Mouse (Mus musculus) liver, adult (tissue): Measurements from ENCODE around the gene Bsdc1.
A peak's percentile ranks its signal among the peaks of the same experiment; 100 is the strongest.

Experiments used
- GATA4 ChIP-seq: IDR thresholded peaks from 2 replicates; pipeline ENCODE4 v1.6.1; 2014; ENCODE audit warnings: mild to moderate bottlenecking, low read length; ENCODE audit not compliant: insufficient replicate concordance

The Bsdc1 gene

DNA sequence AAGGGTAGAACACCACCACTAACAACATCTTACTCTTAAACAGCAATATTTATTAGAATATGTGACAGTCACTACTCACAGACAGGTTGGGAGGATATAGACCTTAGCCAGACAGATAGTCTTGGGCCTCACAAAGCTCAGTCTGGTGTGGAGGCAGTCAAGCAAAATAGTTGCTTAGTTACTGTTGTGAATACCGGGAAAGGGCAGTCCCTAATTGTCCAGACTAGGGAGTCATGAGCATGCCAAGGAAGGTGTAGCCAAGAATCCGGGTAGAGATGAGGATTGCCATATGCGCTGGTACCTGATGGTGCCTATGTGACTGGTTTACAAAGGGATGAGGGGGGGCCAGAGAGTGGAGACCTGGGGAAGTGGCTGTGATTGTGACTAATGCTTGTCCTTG lies 737 bp downstream of the Bsdc1 start:
- TF ChIP-seq GATA4, result no peak

DNA sequence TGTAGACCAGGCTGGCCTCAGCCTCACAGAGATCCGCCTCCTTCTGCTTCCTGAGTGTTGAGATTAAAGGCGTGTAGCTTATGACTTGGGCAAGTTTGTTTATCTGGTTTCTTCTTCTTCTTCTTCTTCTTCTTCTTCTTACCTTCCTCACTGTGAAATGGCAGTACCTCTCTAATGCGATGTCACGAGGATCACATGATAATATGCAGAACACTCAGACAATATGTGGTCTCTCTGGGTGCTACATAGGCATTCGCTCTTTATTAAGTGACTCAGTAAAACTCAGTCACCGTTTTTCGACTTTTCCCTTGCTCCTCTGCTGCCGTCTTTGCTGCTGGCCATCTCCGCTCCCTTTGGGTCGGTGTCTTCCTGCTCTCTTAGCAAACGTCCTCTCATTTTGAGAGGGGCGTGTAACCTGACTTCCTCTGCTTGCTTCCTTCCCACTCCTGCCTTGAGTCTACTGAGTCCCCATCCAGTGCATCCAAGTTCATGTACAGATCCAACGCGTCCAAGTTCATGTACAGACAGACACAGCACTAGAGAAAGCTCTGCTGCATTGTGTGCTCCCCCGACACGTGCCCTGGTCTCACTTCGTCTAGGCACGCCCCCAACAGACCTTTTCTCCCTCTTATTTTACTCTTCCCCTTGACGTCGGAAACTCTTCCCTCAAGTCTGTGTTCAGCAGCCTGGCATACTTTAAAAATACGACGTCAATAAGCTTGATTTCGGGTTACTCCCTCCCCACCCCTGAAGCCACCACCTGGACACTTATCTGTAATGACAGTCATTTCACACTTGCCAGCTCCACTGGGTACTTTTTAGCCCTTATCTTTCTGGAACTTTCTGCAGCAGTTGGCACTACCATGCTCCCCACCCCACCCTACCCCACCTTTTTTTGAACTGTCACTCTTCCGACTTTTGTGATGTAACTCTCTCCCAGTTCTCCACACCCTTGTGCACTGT lies 2.0 kb downstream of the Bsdc1 start:
- TF ChIP-seq GATA4, result no peak

DNA sequence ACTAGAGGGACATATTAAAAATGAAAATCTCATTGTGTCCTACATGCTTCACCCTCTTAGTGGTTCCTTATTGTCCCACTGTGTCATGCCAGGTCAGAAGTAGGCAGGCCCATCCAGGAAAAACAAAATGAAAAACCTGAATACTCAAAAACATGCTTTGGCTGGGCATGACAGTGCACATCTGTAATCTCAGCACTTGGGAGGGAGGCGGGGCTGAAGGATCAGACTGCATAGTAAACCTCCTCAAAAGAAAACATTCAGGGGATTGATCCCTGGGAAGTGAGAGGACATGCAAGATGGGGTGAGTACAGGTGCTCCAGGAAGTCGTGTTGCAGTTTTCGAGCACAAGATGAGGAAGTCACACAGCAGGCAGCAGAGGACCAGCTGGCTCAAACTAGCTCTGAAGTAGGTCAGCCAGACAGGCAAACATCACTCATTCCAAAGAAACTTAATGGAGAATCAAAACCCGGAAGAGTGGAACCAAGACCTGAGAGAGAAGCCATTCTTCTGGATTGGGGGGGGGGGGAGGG lies 3.0 kb downstream of the Bsdc1 start:
- TF ChIP-seq GATA4, result no peak

DNA sequence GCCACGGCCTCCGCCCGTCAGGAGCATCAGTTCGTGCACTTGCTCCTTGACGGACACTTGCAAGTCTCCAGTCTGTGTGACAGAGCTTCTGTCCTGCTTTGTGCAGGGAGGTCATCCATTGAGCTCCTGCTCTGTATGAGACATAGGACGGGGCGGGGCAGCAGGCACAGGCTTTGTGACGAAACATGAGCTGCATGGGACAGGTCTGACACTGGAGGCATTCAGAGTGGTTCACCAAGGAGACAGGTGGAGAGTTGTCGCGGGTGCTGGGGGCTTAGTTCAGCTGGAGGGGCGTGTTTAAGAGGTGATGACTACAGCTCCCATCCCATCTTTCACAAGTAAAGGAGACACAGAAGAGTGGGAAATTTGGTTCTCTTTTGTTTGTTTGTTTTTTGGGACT lies 14.7 kb downstream of the Bsdc1 start:
- TF ChIP-seq GATA4, result no peak

DNA sequence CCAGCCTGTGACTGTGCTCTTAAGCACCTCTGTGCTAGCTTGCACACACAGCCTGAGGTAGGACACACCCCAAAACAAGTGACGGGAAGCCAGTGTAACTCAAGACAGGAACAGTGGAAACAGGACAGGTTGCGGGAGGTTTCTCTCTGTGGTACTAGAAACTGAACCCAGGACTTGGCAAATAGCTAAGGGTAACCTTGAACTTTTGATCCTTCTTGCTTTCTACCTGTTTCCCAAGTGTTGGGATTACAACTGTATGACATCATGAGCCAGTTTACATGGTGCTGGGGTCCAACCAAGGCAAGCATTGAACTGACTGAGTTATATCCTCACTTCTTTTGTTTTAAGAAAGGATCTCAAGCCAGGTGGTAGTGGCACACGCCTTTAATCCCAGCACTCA lies 18.5 kb downstream of the Bsdc1 start:
- no peak for TF ChIP-seq GATA4

DNA sequence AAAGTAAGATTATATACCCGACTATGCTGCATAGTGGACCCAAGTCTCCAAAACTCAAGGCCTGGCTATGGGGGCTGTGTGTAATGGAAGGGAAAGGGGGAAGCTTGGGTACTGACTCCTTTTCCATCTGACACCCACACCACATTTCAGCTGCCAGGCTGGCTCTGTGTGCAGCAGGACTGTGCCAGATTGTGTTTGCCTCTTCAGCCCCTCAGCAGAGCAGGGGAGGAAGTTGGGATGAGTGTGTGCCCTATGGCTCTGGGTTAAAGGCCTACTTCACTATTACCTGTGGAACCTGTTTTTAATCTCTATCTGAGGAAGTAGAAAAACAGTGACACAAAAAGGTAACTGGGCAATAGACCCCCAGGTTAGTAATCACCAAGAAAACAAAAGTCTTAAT lies 19.7 kb downstream of the Bsdc1 start:
- TF ChIP-seq GATA4, result no peak

DNA sequence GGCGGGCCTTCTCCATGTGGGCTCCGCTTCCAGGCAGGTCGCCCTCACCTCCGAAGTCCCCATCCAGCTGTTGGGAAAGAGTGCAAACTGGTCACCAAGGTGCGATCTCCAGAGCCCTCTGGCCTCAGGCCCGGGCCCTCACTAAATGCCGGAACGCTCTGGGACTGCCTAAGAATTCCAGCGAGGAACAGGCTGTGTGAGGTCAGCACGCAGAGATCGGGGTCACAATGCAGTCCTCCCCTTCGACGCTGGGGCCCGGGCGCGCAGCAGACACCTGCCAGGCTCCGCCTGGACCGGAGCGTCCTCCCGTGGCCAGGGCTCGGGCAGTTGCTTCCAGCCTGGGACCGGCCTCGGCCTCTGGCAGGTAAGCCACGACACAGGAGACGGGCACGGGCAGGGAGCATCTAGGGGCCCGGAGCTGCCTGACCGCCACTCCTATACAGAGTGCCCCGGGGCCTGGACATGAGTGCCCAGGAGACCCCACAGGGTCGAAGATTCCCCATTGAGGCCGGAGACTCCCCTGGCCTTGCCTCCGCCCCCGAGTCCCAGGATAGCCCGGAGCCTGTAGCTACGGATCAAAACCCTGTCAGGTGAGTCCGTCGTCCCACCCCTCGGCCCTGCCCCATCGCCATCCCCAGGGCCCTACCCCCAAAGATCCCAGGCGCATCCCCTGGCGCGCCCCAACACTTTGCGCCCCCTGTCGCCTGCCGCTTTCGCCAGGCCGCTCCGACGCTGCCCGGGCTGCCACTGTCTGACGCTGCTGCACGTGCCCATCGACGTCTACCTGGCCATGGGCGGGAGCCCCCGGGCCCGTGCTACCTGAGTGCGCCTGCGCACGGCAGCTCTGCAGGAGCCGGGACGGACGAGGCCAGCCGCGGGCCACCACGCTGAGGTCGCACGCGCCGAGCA lies 29.8 kb downstream of the Bsdc1 start, which contains the start of the genes Tssk3 and Fam229a:
TSS of gene Tssk3 (minus strand) at position 51 of the 909 bp plus-strand sequence.
TSS of gene Fam229a (plus strand) at position 219 of the 909 bp plus-strand sequence.
- TF ChIP-seq GATA4, result no peak

DNA sequence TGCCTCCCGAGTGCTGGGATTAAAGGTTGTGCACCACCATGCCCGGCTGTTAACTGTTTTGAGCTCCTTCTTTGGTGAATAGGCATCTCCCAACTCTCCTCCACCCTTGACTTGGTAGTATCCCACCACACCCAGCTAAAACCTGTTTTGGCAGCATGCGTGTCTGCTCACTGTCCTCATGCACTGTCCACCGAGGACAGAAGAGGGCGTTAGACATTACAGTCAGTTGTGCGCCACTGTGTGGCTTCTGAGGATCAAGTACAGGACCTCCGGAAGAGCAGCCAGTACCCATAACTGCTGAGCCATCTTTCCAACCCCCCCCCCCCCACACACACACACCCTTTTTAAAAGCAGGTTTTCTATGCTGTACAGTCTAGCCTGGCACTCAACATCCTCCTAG lies 33.3 kb downstream of the Bsdc1 start:
- no peak for TF ChIP-seq GATA4

DNA sequence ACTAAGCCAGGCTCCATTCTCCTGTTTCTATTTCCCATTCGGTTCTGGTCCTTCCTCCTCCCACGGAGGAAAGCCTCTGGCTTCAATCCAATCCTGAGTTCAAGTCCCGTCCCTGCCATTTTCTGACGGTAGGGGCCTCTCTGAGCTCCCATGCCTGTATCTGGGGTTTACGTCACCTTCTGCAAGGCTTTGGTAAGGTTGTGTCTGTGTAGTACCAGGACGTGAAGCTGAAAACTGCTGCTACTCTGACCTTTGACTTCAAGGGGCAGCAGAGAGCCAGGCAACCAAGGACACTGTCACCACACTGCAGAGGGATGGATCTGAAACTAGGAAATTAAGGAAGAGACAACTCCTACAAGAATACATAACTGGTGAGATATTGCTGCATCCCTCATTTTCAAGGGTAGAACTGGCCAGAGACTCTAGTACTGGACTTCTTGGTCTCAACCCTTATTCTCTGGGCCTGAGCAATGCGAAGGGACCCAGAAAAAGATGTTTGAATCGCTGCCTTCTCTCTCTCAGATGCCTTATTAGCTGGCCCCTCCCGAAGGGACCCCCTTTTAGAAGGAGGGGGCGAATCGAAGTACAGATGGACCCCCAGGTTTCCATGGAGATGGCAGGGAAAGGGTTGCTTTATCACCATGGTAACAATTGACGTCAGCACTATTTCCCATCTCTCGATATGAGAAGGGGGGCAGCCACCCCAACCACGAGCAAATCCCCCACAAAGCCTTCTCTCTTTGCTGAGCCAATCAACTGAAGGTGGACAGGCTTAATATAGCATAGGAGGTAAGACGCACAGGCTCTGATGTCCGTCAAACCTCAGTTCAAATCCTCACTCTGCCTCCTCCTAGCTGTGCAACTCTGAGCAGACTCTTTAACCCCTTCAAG lies 34.5 kb downstream of the Bsdc1 start:
- no peak for TF ChIP-seq GATA4

DNA sequence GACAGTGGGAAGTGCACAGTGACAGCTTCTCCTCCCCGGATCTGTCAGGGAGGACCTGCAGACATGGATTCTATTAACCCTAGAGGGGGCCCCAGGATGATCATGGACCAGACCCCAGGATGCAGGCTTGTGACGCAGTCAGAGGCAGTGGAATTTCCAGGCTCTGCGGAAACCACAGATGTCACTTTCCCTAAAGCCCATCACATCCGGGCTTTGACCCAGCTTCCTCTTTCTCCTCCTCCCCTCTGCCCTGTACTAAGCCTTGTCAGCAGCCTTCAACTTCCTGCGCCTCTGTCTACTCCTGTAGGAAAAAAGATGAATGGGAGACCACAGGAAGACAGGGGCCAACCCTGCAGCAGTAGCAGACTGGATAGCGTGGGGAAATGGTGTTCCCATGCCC lies 35.2 kb downstream of the Bsdc1 start:
- TF ChIP-seq GATA4, result peak; percentile 56; the same call in 1 of the 2 replicates

DNA sequence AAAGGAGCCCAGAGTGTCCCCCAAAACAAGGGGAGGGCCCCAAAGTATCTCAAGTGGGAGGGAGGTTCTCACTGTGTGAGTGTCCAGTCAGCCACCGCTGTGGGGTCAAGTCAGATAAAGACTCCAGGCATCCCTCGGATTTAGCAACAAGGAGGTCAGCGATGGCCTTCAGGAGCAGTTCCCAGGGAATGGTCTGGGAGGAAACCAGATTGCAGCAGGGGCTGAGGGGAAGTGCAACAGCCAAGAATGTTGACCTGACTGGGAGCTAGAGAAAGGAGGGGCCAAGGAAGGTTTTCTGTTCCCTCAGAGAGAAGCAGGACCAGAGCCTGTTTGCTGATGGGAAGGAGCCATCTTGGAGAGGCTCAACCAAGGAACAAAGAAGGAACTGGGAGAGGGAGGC lies 37.6 kb downstream of the Bsdc1 start:
- TF ChIP-seq GATA4, result peak; percentile 89; the same call in 1 of the 2 replicates

DNA sequence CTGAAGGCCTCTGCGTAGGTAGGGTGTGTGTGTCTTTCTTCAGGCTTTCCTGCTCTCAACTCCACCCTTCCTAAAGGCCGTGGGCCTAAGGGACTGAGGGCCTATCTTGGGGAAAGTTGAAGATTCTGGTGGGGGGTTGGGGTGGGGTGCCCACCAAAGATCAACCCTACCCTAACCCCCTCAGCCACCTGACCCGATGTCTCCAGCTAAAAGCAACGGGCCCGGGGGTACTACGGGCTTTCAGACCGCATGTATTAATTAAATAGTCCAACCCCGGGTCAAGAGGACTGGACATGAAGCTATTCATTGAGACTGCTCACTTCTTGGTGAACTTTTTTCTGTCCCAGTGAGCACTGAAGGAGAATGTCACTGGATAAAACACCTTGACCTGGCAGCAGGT lies 38.6 kb downstream of the Bsdc1 start:
- TF ChIP-seq GATA4, result no peak

DNA sequence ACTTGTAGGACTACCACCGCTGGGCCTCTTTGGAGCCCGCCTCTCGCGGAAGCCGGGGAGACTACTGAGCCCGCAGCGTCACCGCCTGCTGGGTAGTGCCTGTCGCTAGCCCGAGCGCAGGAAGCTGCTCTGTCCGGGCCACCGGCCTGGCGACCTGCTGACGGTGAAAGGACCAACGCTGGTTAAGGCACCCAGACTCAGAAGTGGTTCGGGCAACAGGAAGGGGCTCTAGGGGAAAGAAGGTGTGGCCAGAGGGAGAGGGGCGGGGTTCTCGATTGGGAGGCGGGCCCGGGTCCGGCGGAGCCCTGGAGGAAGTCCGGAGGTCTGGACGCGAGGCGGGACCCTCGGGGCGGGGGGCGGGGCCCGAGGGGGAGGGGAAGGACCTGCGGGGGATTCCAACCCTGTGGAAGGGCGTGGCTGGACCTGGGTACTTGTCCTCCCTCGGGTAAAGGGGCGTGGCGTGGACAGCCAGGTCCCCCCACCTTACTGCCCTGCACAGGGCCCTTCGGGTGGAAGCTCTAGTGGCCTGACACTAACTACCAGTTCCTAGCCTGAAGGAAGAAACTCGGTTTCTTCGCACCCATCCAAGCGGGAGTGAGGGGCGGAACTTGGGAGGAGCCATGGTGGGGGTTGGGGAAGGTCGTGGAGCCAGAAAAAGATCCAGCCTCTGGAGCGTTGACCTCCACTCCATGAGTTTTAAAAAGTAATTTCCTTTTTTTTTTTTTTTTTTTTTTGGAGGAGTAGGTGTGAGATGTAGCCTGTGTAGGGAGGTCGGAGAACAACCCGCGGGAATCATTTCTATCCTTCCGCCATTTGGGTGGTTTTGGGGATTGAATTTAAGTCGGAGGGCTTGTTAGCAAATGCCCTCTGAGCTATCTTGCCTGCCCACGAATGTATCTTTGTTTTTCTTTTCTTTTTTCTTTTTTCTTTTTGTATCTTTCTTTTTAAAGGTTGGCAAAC lies 39.5 kb downstream of the Bsdc1 start:
- TF ChIP-seq GATA4, result no peak
